Mouse (Mus musculus) inflammation-experienced regulatory T-cells, adult 6 months (primary cell): ENCODE data around the gene Unc13d. TPM values are rescaled to one million over a fixed set of nuclear protein-coding genes. Genes with fewer than 3 reads are reported as not detected.
A peak's percentile ranks its signal among the peaks of the same experiment; 100 is the strongest.
"Not testable (repeated sequence)": the region's sequence is repeated elsewhere in the genome, so short reads cannot be mapped to it uniquely, and the experiment has no call there.

ENCODE experiments used
- ATAC-seq: one replicate; pipeline ENCODE4 v1.8.0; 2017
- polyA plus RNA-seq, 3 experiments: library from polyadenylated mRNA; unstranded; fragments of 100-300 nt; shearing (Covaris generic); gene quantifications; one replicate each; pipeline ENCODE4 v1.2.1; 2017

Gene Unc13d
- polyA plus RNA-seq, 3 experiments from 2014 or later: 80.1 to 128 (median 81.9) TPM

- no peak for ATAC-seq
Measured at GRCm38 (mm10) chr11:116100385-116100784, 22.6 kb upstream of the Unc13d start.

- no peak for ATAC-seq
Measured at GRCm38 (mm10) chr11:116099462-116099861, 21.7 kb upstream of the Unc13d start.

- no peak for ATAC-seq
Measured at GRCm38 (mm10) chr11:116098711-116099460, 21.1 kb upstream of the Unc13d start.

- no peak for ATAC-seq
Measured at GRCm38 (mm10) chr11:116096213-116097108, 18.7 kb upstream of the Unc13d start.

- ATAC-seq: no peak
Measured at GRCm38 (mm10) chr11:116095573-116095972, 17.8 kb upstream of the Unc13d start.

GRCm38 (mm10) chr11:116093771-116094565 is 16.2 kb upstream of the Unc13d start:
- ATAC-seq: no peak

- not testable (repeated sequence) for ATAC-seq
Measured at GRCm38 (mm10) chr11:116092959-116093358, 15.2 kb upstream of the Unc13d start.

GRCm38 (mm10) chr11:116091591-116091990 is 13.8 kb upstream of the Unc13d start:
- ATAC-seq: no peak

- no peak for ATAC-seq
Measured at GRCm38 (mm10) chr11:116089545-116089944, 11.8 kb upstream of the Unc13d start.

GRCm38 (mm10) chr11:116088741-116089394 is 11.1 kb upstream of the Unc13d start:
- ATAC-seq: no peak

GRCm38 (mm10) chr11:116088188-116088587 is 10.4 kb upstream of the Unc13d start:
- no peak for ATAC-seq

GRCm38 (mm10) chr11:116087194-116088130 is 9.7 kb upstream of the Unc13d start:
- ATAC-seq: peak; percentile 50

- ATAC-seq: peak; percentile 97
Measured at GRCm38 (mm10) chr11:116086258-116087193, 8.8 kb upstream of the Unc13d start, which contains the start of gene Wbp2. Gene Wbp2 (minus strand): TSS chr11:116086995.

GRCm38 (mm10) chr11:116084166-116084565 is 6.4 kb upstream of the Unc13d start:
- ATAC-seq: no peak

GRCm38 (mm10) chr11:116083096-116083672 is 5.4 kb upstream of the Unc13d start:
- ATAC-seq: no peak

- ATAC-seq: no peak
Measured at GRCm38 (mm10) chr11:116081081-116081480, 3.3 kb upstream of the Unc13d start.

GRCm38 (mm10) chr11:116079511-116079910 is 1.8 kb upstream of the Unc13d start:
- no peak for ATAC-seq

- no peak for ATAC-seq
Measured at GRCm38 (mm10) chr11:116078676-116079320, 1.0 kb upstream of the Unc13d start.

GRCm38 (mm10) chr11:116078221-116078620 is 460 bp upstream of the Unc13d start:
- ATAC-seq: peak; percentile 84
